Mouse (Mus musculus) cerebellum, adult 2 months (tissue): ENCODE data around the gene Tatdn3.

Source experiments
- CTCF ChIP-seq: fragments of 200-500 bp; IDR thresholded peaks from 2 replicates; pipeline ENCODE4 v1.5.1; 2011; ENCODE audit warnings: low read depth, mild to moderate bottlenecking, control low read depth, low read length, moderate library complexity, borderline replicate concordance; ENCODE audit not compliant: insufficient read depth
- POLR2A ChIP-seq: fragments of 200-500 bp; IDR thresholded peaks from 2 replicates; pipeline ENCODE4 v1.6.1; 2011; ENCODE audit warnings: low read length, control low read depth, borderline replicate concordance; ENCODE audit not compliant: insufficient read depth

DNA sequence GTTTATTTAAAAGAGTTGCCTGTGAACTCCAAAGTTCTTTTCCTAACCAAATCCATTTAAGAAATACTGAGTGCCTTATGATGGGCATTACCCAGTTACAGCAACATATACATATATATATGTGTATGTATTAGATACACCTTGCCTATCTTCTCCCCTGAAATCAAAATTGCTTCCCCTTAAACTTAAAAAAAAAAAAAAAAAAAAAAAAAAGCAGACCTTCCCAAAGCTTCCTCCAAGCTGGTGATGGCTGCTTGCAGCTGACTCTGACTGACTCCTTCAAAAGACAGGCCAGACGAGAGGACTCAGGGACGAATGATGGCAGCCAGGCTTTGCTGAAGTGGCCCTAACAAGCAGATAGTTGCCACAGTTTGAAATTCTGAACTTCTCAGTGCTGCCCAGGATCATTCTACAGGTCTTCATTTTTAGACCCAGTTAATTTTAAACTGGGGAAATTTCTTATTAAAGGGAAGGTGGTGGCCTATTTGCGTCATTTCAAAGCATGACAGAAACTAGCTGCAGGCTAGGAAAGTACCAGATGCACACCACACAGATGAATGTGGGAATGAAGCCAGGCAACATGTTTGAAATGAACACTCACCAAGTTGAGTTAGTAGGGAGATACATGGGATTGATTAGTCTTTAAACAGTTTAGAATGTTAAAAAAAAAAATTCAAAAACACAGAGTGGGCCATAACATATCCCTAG, 42.4 kb downstream of the Tatdn3 start:
- no peak for TF ChIP-seq CTCF
- no peak for TF ChIP-seq POLR2A
